Mouse (Mus musculus) liver, embryonic 14.5 days (tissue): ENCODE data around the gene BC030867.

Source experiments
- CTCF ChIP-seq: IDR thresholded peaks from 2 replicates; pipeline ENCODE4 v1.5.1; 2016; ENCODE audit warnings: antibody characterized with exemption, low read depth, control low read depth
- EP300 ChIP-seq: IDR thresholded peaks from 2 replicates; pipeline ENCODE4 v1.6.1; 2016; ENCODE audit warnings: antibody characterized with exemption, low read depth

DNA sequence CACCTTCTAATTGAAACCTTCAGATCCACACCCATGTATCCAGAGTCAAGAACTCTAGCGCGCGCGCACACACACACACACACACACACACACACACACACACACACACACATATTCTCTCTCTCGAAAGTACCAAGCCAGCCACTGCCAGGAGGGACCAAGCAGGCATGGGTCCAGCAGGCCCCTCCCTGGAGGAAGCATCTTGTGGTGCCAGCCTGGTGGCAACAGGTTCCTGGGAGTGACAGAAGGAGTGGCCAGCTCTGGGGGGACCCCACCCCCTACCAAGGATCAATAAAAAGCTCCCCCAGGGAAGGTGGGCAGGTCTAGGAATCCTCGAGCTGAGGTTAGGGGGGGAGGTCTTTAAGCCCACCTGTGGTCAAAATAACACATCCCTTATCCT is 31.3 kb upstream of the BC030867 start:
- TF ChIP-seq CTCF, result no peak
- TF ChIP-seq EP300, result no peak
